Mouse (Mus musculus): ENCODE data around the gene Iqsec1.
"Not testable (repeated sequence)": the region's sequence is repeated elsewhere in the genome, so short reads cannot be mapped to it uniquely, and the experiment has no call there.

Gene Iqsec1

DNA sequence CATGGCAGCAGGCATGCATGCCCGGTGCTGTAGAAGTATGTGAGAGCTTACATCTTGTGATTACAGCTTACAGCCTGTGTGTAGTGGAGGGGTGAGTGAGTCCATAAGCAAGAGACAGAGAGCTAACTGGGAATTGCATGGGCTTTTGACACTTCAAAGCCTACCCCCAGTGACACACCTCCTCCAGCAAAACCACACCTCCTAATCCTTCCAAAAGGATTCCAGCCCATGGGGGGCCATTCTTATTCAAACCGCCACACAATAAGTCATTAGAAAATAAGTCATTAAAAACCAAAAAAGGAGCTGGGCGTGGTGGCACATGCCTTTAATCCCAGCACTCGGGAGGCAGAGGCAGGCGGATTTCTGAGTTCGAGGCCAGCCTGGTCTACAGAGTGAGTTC lies 340.1 kb downstream of the Iqsec1 start:
- DNase-seq = no peak

GRCm38 (mm10) chr6:90644965-90645364 lies 343.5 kb downstream of the Iqsec1 start:
- DNase-seq = no peak

- DNase-seq = no peak
Observed at GRCm38 (mm10) chr6:90643057-90643456, 345.4 kb downstream of the Iqsec1 start.

DNA sequence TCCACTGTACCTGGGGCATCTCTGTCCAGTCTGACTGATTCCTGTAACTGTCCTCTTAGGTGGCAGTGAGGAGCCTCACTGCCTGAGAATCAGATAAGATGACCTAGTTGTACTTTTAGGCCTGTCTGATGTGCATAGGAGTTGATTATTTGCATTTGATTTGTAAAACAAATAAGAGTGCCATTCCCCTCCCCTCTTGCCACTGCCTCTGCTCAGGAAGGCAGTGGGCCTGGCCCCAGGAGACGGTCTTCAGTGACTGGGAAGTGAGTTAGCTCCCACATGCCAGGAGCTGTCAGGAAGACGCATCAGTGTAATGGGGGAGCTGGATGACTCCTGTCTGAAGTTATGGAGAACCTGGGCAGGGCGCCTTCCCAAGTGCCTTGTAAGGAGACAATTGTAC lies 352.9 kb downstream of the Iqsec1 start:
- no peak for DNase-seq

GRCm38 (mm10) chr6:90635081-90635480 lies 353.4 kb downstream of the Iqsec1 start:
- no peak for DNase-seq

DNA sequence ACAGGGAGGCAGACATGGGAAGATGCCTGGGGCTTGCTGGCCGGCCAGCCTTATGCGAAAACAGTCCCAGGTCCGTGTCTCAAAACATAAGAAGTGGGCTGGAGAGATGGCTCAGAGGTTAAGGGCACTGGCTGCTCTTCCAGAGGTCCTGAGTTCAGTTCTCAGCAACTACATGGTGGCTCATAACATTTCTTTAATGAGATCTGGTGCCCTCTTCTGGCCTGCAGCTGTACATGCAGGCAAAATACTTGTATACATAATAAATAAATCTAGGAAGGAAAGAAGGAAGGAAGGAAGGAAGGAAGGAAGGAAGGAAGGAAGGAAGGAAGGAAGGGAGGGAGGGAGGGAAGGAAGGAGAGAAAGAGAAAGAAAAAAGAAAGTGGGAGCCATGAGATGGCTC lies 356.0 kb downstream of the Iqsec1 start:
- DNase-seq = not testable (repeated sequence)

- no peak for DNase-seq
Observed at GRCm38 (mm10) chr6:90630427-90630826, 358.1 kb downstream of the Iqsec1 start.

DNA sequence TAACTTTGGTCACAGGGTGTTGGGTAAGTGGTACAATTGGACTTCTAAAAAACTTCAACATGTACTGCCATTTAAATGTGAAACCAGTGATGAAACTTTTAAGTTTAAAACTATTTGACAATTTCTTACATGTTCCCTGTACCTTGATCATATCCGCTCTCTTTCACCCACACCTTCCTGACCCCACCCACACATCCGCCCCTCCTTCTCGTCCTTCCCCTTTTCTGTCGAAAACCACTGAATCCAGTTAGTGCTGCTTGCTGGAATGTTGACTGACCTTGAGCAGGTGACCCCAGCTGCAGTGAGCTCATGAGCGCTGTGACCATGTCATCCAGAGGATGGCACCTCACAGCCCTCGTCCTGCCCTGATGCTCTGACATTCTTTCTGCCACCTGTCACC lies 359.0 kb downstream of the Iqsec1 start:
- DNase-seq = no peak

- no peak for DNase-seq
Observed at GRCm38 (mm10) chr6:90627556-90627955, 360.9 kb downstream of the Iqsec1 start.

GRCm38 (mm10) chr6:90625207-90625994 lies 363.1 kb downstream of the Iqsec1 start:
- no peak for DNase-seq

GRCm38 (mm10) chr6:90624733-90625132 lies 363.8 kb downstream of the Iqsec1 start:
- no peak for DNase-seq

- DNase-seq = no peak
Observed at GRCm38 (mm10) chr6:90624184-90624583, 364.3 kb downstream of the Iqsec1 start.

DNA sequence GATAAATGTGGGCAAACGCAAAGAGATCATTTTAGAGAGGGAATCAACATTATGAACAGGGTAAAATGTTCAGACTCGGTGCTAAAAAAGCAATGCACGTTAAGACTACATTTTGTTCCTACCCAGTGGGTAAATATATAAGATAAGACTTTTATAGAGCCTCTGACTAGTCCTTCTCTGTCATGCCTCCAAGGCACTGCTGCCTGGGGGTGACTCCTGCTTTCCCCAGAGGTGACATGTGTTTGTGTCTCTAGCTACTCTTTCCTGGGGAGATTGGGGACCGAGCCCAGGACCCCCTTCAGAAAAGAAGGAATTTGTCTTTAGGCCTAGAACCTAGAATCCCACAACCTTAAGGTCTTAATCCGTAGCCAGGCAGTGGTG lies 365.0 kb downstream of the Iqsec1 start:
- DNase-seq = no peak

DNA sequence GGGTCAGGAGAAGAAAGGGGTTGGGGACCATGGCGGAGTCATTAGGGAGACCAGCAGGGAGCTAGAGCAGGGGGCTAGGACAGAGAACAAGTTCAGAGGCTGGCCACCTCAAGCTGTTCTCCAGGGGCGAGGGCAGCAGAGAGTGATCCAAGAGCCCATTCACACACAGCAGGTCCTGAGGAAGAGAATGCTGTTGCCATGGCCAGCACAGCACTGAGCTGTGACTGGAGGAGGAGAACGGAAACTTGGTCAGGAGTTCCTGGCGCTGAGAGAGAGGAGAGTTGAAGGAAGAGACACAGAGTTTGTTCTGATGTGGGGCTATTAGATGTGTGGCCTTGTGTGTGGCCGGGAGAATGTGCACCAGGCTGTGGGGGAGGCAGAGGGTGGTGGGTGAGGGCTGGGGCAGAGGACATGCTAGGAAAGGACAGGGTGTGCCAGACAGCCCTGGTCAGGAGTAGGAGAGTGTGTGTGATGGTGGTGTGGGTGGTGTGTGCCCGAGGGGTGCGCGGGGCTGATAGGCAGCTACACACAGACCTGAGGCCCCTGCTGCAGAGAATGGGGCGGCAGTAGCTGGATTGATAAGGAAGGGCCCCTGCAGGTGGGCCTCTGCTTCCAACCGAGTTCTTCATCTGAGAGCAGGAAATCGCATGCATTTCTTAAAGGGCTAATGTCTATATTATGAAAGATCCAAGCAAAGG lies 365.6 kb downstream of the Iqsec1 start:
- no peak for DNase-seq

DNA sequence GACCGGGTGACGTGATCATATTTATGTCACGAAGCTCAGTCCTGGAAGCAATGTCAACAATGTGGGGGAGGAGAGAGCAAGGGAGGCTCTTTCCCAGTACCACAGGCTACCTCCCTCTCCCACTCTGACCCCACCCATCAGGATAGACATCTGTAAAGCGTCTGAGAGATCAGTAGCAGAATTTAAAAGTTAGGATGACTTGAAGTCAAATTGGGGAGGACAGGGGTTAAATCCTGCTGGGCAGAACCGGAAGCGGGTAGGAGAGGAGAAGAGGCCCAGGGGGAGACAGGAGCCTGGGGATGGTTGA lies 366.9 kb downstream of the Iqsec1 start:
- no peak for DNase-seq

DNA sequence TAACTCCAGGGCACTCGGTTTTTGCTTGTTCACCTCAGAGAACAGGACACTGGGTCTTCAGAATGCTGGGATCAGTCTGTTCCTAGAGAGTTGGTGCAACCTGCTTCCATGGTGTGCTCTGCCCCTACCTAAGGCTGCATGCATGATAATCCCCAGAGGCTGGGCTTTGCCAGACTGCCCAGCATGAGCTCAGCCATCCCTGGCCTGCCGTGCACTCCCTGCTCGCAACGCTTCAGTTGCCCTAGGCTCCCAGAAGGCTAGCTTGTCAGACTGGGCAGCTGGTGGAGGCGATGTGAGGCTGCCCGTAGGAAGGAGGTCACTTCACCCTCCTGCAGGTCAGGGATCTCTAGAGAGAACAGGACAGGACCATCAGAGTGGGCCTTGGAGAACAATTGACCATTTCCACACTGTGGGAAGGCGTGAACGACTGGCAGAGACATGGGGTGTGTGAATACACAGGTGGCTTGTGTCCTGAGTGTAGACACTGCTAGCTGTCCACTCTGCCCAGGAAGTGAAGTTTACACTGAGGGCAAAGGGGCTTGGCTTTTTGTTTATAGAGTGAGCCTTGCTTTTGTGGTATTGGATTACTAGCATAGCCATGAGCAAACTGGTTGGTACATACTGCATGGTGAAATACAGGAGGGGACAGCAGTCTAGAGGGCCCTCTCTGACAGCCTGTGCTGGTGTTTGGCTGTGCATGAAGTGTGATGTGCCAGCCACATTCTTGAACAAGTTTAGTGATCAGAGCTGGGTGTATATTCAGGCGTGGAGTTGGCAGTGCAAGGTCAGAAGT lies 367.5 kb downstream of the Iqsec1 start:
- DNase-seq = no peak

DNA sequence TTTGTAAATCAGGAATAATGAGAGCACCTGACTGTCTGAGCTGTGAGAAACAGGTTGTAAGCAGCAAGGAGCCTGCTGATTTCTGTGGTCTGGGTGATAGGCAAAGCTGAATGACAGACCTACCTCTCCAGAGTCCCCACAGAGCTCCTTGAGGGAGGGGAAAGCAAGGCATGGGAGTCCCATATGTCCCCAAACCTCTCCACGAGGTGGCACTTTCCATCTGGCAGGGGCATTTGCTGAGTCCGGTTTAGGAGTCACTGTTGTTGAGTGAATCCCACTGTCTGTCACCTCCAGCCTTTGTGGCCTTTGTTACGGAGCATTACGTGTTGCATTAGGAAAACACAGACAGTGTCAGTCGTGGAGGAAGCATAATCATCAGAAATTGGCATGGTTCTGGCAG lies 368.5 kb downstream of the Iqsec1 start:
- DNase-seq = no peak

DNA sequence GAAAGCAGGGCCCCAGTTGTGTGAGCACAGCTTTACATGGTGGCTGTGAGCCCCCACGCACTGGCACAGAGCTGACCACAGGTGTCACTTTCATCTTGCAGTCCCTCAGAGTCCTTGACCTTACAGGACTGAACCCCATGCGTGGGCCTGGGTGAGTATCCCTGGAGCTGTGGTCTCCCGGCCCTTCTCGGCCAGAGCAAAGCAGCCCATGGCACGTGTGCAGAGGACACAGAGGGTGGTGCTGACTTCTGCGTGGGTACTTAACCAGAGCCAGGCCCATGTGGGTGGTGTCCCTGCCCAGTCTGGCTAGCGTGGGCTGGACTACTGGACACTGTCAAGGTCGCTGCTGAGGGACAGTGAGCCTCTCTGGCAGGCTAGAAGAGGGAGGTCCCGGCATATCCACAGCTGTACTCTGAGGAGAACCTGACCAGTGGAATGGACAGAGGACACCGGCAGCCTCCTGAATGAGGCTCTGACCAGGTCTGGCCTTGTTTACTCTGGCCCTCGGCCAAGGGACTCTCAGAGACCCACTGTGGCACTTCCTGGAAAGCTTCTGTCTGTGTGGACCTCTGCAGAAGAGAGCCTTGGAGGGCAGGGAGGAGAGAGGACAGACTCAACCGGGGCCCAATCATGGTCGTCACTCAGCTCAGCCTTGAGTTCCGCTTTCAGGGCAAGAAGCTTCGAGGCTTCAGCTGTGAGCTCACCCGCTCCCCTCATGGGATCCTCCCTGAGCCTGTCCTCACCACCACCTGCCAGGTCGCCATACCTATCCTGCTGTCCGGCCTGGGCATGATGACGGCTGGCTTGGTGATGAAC lies 369.5 kb downstream of the Iqsec1 start:
- peak; percentile 34 for DNase-seq

- no peak for DNase-seq
Observed at GRCm38 (mm10) chr6:90618274-90618673, 370.2 kb downstream of the Iqsec1 start.

- DNase-seq = no peak
Observed at GRCm38 (mm10) chr6:90616481-90616880, 372.0 kb downstream of the Iqsec1 start.

GRCm38 (mm10) chr6:90615991-90616390 lies 372.5 kb downstream of the Iqsec1 start:
- no peak for DNase-seq

- DNase-seq = peak; percentile 28
Observed at GRCm38 (mm10) chr6:90615362-90615761, 373.1 kb downstream of the Iqsec1 start.

DNA sequence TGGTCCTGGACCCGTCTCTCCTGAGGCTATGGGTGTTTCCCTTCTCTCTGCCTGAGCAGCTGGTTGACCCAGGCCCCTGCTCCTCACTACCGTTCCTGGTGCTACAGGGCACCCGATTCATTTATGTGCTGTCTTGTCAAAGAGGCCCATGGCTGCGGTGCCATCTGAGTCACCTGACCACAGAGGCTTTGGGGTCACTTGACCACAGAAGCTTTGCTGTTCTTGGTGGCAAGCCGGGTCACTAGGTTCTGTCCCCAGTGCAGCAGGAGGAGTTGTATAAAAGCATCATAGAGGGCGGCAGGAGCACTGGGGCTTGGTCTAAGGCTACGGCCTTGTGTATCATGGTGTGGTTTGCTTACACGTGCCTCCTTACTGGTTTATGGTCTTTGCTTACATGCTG lies 375.2 kb downstream of the Iqsec1 start:
- DNase-seq = no peak
